Mouse (Mus musculus) T-cell, adult 66 days (primary cell): ENCODE data around the gene Bves. TPM values are rescaled to one million over a fixed set of nuclear protein-coding genes. Genes with fewer than 3 reads are reported as not detected.

Experiments
- total RNA-seq, 2 experiments: library from RNA; stranded (reverse); gene quantifications; 3 replicates in 1 of 2; 4 replicates in 1 of 2; pipeline ENCODE4 v1.2.4; 2023

Gene Bves
- not detected for total RNA-seq

GRCm38 (mm10) chr10:45335434-45336422 lies at the start of gene Bves:
Gene Bves (plus strand): TSS chr10:45335772.

Other genes with a start within 250 kb of the Bves start
- gene Popdc3, start 157.7 kb upstream of the Bves start, total RNA-seq = not detected
- not detected for gene Lin28b, start 150.6 kb downstream of the Bves start, total RNA-seq
- 10 to 100 TPM; 26.4 to 30.2 TPM for gene Hace1, start 242.1 kb downstream of the Bves start, total RNA-seq